Mouse (Mus musculus): ENCODE measurements at regions not wholly inside any gene's neighbourhood (a gene's known extent, or its start where the extent isn't known, plus 50 kb on each side); places are given as distances from the start of the nearest gene placed in this dataset.

- DNase-seq (ENCODE audit: low read depth, low spot score): no peak
Observed at GRCm38 (mm10) chr1:190411756-190412155, 241.2 kb upstream of the Prox1 start.

DNA sequence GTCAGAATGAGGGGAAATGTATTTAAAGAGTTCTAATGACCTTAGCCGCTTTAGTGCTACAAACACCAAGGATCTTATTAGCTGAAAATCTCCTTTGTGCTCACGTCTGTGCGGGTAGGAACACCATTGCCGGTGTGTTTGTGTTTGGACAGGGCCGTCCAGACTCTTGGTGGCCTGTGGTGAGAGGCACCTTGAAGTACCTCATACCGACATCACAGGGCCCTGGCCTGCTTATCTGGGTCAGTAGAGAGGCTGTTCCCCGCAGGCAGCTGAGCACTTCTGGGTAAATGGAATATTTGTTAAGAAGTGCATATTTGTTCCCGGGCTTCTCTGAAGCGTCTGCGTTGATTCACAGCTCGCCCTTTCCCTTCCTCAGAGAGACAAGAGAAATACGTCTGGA, 232.8 kb upstream of the Prox1 start:
- DNase-seq (ENCODE audit: low read depth, low spot score): no peak

DNA sequence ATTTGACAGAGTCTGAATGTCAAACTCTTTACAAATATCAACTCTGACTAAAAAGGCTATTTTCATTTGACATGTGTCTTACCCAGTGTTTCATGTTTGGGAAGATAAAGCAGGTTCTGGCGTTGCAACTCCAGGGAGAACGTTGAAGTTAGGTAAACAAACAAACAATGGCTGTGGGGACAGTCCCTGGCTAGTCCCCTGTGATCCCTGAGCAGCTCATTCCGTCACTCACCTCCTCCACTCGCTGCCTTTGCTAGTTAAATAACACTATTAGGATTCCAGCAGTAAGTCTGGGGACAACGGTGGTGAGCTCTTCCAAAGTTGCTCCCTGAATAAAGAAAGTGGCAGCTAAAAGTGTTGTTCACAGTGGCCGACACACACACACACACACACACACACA, 227.8 kb upstream of the Prox1 start:
- no peak for DNase-seq (ENCODE audit: low read depth, low spot score)

DNA sequence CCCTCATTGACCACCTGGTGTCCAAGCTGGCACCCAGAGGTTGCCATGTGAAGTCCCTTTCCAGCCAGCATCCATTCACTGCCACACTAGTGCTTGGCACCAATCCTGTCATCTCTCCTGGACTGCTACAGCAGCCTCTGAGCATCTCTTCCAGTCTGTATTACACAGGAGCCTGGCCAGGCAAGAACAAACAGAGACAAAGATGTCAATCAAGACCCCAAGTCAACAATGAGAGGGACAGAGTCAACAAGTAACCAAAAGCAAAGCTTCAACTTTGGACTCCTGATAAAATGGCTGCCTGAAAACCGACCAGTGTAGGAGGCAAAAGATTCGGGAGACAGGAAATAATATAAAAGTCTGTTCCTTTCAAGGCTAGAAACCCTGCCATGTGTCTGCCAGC, 227.3 kb upstream of the Prox1 start:
- DNase-seq (ENCODE audit: low read depth, low spot score): no peak

- no peak for DNase-seq (ENCODE audit: low read depth, low spot score)
Observed at GRCm38 (mm10) chr1:190393061-190393460, 222.5 kb upstream of the Prox1 start.

- DNase-seq (ENCODE audit: low read depth, low spot score): no peak
Observed at GRCm38 (mm10) chr1:190388853-190389252, 218.3 kb upstream of the Prox1 start.

DNA sequence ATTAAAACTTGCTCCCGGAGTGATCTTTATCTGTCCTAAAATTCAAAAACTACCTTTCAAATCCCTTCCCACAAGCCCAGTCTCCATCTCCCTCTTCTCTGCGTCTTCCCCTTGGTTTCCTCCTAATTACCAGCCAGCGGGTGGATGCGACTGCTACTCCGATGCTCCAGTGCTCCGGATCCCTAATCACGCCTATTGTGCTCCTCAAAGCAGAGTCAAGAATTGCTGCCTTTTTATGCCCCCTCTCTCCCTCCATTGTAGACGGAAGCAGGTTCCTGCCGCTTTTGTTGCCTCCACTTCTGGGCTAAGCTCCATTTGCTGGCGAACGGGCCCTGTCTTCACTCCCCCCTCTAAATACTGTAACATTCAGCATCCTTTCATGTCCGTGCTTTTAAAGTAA, 214.0 kb upstream of the Prox1 start:
- DNase-seq (ENCODE audit: low read depth, low spot score): no peak

GRCm38 (mm10) chr1:190383256-190383838, 212.8 kb upstream of the Prox1 start:
- DNase-seq (ENCODE audit: low read depth, low spot score): no peak

GRCm38 (mm10) chr1:190380151-190380550, 209.6 kb upstream of the Prox1 start:
- no peak for DNase-seq (ENCODE audit: low read depth, low spot score)

- DNase-seq (ENCODE audit: low read depth, low spot score): no peak
Observed at GRCm38 (mm10) chr1:190375160-190375880, 204.8 kb upstream of the Prox1 start.

- no peak for DNase-seq (ENCODE audit: low read depth, low spot score)
Observed at GRCm38 (mm10) chr1:190374270-190374669, 203.8 kb upstream of the Prox1 start.

DNA sequence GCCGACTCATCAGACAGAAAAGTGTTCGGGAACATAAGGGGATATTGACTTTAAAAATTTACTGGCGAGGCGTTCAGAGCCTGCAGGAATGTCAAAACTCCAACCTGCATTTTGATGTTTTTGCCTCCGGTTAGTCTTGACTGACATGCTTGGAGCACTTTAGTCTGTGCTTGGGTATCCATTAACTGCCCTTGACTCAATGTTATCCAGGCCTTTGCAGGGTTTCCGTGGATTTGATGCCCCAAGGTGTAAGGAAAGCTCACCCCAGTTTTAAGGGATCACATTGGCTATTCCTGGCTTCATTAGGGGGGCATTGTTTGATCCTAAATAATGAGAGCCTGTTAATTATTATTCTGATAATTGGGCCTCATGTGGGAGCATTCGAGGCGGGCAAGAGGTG, 196.1 kb upstream of the Prox1 start:
- DNase-seq (ENCODE audit: low read depth, low spot score): no peak

- DNase-seq (ENCODE audit: low read depth, low spot score): no peak
Observed at GRCm38 (mm10) chr1:190365126-190365525, 194.6 kb upstream of the Prox1 start.

DNA sequence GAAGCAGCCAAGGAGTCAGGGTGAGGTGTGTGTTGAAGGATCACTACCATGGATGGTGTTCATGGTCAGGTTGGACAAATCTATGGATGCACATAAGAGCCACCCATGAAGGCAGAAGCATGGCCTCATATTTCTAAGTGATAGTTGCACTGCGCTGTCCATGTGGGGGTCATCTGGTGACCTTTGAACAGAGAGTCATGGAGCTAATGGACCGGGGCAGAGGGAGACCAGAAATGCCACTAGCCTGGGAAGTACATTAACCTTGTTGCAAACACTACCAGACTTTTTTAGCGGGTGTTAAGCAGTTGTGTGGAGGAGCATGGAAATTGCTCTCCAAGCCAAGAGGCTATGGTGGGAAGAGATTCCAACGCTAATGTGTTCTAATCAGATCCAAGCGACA, 190.1 kb upstream of the Prox1 start:
- no peak for DNase-seq (ENCODE audit: low read depth, low spot score)

- DNase-seq (ENCODE audit: low read depth, low spot score): no peak
Observed at GRCm38 (mm10) chr1:190357779-190358178, 187.3 kb upstream of the Prox1 start.

- DNase-seq (ENCODE audit: low read depth, low spot score): no peak
Observed at GRCm38 (mm10) chr1:190347610-190348009, 177.1 kb upstream of the Prox1 start.

GRCm38 (mm10) chr1:190340715-190341114, 170.2 kb upstream of the Prox1 start:
- DNase-seq (ENCODE audit: low read depth, low spot score): no peak

DNA sequence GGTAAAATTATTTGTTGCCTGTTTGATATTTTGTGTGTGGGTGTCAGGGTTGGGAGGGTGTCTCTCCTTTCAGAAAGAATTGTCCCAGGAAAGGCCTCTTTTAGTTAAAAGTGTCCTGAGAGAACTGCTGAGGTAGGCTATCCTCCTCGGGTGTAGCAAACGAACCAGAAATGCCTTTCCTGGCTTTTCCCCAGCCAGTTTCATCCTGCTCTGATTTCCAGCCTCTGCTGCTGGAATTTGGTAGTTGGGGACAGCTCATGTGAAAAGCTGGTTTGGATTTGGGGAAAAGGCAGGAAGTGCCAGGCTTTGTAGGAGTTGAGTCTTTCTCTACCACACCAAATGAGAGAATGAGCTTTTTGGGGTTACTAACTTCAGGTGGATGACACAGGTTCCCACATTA, 164.0 kb upstream of the Prox1 start:
- DNase-seq (ENCODE audit: low read depth, low spot score): no peak

DNA sequence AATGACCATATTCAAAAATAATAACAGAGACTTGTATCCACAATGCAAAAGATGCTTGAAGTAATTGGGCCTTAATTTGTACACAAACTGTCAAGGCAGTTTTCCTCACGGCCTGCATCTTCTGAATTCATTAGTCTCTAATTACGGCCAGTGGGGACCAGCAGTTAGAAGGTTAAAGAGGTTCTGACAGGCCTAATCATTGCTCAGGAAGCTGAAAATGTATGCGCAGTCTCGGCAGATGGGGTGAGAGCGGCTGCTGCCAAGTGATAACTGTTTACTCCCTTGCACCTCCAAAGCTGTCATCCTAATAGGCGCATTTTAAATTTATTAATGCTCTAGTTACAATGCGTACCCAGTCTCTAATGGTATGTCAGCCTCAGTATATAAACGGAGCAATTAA, 163.5 kb upstream of the Prox1 start:
- no peak for DNase-seq (ENCODE audit: low read depth, low spot score)

DNA sequence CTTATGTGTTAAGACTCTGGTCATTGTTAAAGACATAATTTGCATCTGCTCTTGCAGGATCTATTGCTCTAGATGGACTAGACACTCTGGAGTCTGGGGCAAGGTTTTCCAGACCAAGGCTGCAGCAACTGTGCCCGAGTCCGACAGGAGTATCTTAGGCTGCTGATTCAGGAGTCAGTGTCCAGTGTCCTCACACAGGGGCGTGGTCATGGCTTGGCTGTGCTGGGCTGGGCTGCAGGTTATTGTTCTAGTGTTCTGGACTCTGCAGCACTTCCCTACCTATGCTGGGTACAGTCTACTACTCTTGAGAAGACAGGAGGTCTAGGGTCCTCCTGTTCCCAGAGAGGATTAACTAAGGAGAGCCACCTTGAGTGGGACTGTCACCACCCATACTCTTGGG, 161.5 kb upstream of the Prox1 start:
- no peak for DNase-seq (ENCODE audit: low read depth, low spot score)

GRCm38 (mm10) chr1:190324562-190324961, 154.0 kb upstream of the Prox1 start:
- DNase-seq (ENCODE audit: low read depth, low spot score): no peak

DNA sequence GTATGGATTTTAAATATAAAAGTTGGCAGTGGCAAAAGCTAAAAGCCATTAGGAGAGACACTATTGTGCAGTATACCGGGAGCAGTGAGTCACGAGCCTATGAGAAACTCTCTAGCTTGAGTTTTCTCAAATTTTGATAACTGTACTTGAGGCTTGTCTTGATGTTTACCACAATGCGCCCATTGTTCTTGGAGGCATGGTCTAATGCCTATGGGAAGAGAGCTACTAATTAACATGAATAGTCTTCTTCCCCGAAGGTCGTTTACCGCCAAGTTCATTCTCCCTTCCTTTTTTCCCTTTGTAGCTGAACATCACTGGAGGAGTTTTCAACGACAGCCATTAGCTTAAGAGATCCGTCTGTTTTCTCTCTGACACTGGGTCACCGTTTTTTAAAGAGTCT, 153.2 kb upstream of the Prox1 start:
- DNase-seq (ENCODE audit: low read depth, low spot score): peak; percentile 47

DNA sequence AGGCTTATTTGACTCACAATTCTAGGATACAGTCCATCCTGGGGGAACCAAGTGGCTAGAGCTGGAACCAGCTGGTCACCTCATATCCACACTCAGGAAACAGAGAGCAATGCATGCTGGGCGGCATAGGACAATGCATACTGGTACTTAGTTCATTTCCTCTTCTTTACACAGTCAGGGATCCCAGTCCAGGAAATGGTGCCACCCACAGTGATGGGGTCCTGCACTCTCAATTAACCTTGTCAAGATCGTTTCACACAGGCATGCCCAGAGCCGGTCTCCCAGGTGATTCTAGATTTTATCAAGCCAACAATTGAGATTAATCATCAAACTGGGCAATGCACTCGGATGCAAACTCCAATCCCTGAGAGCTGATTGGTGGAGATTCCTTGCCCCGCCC, 145.7 kb upstream of the Prox1 start:
- DNase-seq (ENCODE audit: low read depth, low spot score): peak; percentile 29

DNA sequence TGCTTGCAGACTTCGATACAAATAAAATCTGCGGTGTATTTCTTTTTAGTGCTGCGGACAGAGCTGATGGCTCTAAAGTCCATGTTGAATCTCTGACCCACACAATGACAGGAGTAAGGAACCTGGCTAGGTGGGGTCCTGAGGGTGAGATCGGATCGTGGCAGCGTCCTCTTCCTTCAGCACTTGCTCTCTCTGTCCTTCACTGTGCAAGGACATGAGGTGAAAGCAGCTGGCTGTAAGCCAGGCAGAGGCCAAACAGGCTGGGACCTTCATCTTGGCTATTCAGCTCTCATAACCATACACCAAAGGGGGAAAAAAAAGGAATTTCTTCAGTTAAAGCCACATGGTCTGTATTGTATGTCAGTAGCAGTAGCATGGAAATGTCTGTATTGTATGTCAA, 139.3 kb upstream of the Prox1 start:
- DNase-seq (ENCODE audit: low read depth, low spot score): no peak

All from ZHBTc4 (cell line).